Mouse (Mus musculus) lung, postnatal 36 days (tissue): ENCODE measurements around the gene Rhox11.
"Not testable (repeated sequence)": the region's sequence is repeated elsewhere in the genome, so short reads cannot be mapped to it uniquely, and the experiment has no call there.

Source experiments
- DNase-seq: peaks from one replicate; pipeline ENCODE4 v3.0.0; 2022; ENCODE audit warnings: mixed read lengths

The Rhox11 gene

GRCm38 (mm10) chrX:38085041-38085440 lies at the start of gene Rhox11:
Gene Rhox11, minus strand, starts transcription at chrX:38085141.
- DNase-seq, result no peak

DNA sequence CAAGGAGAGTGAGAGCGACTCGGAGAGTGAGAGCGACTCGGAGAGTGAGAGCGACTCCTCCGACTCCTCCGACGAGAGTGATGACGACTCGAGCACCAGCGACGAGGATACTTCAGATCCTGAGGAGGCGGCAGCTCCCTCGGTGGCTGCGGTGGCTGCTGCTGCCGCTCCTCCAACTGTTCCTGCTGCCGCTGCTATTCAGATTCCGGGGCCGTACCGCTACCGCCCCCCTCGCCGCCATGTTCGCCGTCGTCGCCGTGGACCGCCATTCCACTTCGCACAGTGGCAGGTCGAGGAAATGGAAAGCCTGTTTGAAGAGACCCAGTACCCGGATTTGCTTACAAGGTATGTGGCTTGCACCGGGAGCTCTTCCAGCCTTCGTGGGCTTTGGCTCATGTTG lies 36.5 kb upstream of the Rhox11 start:
- DNase-seq, result no peak

DNA sequence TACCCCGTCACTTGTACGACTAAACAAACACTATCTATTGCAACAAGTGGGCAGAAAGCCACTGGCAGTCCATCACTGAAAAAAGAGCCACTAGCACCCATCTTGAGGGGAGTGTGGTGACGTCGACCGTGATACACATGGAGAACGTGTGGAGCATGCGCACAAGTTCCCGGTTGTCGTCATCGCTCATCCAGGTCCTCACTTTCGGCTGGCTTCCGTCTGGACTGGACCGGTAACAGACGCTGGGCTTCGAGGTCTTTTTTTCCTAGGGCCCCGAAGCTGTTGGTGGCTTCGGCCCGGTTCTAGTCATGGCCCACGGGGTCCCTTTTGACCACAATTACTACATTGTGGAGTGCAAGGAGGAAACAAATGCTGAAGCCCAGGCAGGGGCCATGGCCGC lies 36.0 kb upstream of the Rhox11 start, which contains the start of gene Rhox13:
Gene Rhox13 (plus strand): TSS at position 238 of the 400 bp plus-strand sequence.
- DNase-seq, result no peak

- no peak for DNase-seq
Observed at GRCm38 (mm10) chrX:38110807-38111206, 25.9 kb upstream of the Rhox11 start, which contains the start of gene Rhox12. Gene Rhox12, minus strand, starts transcription at chrX:38110907.

DNA sequence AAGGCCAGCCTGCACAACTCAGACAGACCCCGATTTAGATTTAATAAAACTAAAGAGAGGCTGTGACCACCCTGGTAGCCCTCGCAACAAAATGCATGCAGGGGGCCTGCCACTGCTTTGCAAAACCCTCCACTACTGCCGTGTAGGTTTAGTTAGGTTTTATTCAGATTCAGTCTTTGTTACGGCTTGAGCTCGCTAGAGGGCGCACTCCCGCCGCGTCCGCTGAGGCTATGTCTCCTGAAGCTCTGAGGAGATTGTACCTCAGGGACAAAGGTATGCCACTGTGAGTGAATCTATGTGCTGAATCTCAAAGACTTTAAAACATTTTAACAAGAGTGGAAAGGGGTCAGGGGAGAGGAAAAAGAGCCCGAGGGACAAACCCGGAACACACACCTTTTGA lies 715 bp downstream of the Rhox11 start:
- DNase-seq, result peak; percentile 38

- DNase-seq, result no peak
Observed at GRCm38 (mm10) chrX:38066175-38066574, 18.8 kb downstream of the Rhox11 start, which contains the start of gene Rhox10. Gene Rhox10, plus strand, starts transcription at chrX:38066475.

DNA sequence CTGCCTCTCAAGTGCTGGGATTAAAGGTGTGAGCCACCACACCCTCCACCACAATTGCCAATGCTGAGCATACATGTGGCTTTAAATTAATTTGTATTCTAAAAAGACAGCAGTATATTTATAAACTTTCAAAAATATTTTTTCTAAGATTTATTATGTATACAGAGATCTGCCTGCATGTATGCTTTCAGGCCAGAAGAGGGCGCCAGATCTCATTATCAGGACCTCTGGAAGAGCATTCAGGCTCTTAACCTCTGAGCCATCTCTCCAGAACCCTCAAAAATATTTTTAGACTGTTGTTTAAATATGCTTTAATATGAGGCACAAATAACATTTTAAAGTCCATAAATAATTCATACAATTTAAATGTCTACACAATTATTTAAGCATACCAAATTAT lies 23.4 kb downstream of the Rhox11 start:
- DNase-seq, result peak; percentile 8

GRCm38 (mm10) chrX:38043014-38043413 lies 41.9 kb downstream of the Rhox11 start, which contains the start of gene Btg1-ps2:
Gene Btg1-ps2, minus strand, starts transcription at chrX:38043114.
- not testable (repeated sequence) for DNase-seq

GRCm38 (mm10) chrX:38039666-38040065 lies 45.3 kb downstream of the Rhox11 start:
- DNase-seq, result no peak

- DNase-seq, result no peak
Observed at GRCm38 (mm10) chrX:38033841-38034240, 51.1 kb downstream of the Rhox11 start.
